Mouse (Mus musculus) heart, postnatal 25 days (tissue): Measurements from ENCODE around the gene C1ql3. TPM values are rescaled to one million over a fixed set of nuclear protein-coding genes. Genes with fewer than 3 reads are reported as not detected.

ENCODE experiments used
- DNase-seq: peaks from one replicate; pipeline ENCODE4 v3.0.0; 2022; ENCODE audit warnings: low spot score
- intact Hi-C: fragments of 180-260 bp; cut with DNase I; formaldehyde crosslinking; loops from one replicate; pipeline ENCODE4 v1.15.1; 2025
- total RNA-seq, 2 experiments: library from RNA; stranded (reverse); gene quantifications; 2 replicates each; pipeline ENCODE4 v1.2.3; 2021

Gene C1ql3
- total RNA-seq, result under 1 TPM in 1 of 2 experiments, not detected in 1; 0.11 TPM

GRCm38 (mm10) chr2:13011472-13011871 lies at the start of gene C1ql3:
TSS of gene C1ql3 (minus strand) at chr2:13011806.
- no peak for DNase-seq
- intact Hi-C loops, result no loop called here

DNA sequence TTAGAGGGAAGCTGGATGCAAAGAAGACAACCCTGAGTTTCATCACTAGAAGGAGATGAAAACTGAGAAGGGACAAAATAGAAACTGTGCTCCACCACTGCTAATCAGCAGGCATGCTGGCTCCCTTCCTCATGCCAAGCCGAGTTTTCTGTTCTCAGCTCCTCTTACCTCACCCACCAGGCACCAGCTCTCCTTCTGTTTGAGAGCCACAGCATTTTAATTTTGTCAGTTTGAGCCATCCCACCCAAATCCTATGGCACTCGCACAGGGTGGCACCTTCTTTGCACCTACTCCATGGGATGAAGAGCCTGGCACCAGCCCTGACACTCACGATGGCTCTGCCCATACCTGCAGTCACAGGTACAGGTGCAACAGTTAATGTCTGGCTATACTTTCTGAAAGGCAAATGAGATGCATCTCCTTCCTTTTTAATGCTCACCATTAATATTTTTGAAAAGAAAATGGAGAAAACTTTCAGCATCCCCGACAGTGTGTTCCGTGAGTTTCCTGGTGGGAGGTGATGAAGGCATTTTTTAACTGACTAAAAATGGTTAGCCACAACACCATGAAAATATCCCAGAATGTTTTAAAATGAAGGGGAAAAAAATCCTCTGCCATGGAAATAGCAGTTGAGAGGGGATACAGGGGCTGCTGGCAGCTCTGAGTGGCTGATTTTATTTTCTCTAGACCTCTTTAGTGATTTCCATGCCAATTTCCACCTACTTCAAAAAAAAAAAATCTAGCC lies 49.0 kb upstream of the C1ql3 start:
- intact Hi-C loops, result no loop called here

DNA sequence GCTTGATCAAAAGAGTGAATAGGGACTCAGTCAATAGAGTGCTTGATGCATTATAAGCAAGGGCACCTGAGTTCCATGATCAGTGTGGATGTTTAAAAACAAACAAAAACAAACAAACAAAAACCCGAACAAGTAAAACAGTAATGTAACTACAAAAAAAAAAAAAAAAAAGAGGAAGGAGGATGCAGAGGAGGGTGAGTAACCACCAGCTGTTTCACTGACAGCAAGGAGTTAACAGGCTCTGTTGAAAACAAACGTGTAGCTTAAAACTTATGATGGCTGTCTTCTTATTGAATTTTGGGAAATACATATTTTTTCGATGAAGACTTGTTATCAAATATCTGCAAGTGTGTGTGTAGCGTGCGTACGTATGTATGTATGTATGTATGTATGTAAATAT lies 37.0 kb upstream of the C1ql3 start:
- no peak for DNase-seq
- intact Hi-C loops, result no loop called here

More for the DNA sequence above, 49.0 kb upstream of the C1ql3 start:
- DNase-seq, result no peak

DNA sequence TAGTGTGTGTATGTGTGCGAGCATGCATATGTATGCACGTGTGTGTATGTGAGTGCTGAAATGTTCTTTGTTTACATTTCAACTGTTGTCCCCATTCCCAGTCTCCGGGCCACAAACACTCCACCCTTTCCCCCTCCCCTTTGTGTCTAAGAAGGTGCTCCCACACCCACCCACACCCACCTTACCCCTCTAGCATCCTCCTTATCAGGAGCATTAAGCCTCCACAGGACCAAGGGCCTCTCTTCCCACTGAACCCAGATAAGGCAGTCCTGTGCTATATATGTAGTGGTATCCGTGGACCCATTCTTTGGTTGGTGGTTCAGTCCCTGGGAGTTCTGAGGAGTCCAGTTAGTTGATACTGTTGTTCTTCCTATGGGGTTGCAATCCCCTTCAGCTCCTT lies 32.9 kb upstream of the C1ql3 start:
- intact Hi-C loops, result no loop called here
- DNase-seq, result no peak

DNA sequence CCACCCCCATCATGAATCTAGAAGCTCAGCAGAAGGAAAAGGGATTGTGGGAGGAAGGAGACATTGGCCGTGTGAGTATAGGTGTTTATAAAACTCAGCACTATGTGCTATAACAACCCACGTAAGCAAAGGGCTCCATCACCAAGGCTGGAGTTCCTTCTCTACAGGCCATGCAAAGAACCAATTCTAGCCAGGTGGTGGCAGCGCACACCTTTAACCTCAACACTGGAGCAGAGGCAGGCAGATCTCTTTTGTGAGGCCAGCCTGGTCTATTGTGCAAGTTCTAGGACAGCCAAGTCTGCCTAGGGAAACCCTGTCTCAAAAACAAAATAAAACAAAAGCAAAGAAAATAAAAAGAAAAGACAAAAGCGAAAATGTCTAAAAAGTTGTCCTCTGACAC lies 28.2 kb upstream of the C1ql3 start:
- intact Hi-C loops, result no loop called here

DNA sequence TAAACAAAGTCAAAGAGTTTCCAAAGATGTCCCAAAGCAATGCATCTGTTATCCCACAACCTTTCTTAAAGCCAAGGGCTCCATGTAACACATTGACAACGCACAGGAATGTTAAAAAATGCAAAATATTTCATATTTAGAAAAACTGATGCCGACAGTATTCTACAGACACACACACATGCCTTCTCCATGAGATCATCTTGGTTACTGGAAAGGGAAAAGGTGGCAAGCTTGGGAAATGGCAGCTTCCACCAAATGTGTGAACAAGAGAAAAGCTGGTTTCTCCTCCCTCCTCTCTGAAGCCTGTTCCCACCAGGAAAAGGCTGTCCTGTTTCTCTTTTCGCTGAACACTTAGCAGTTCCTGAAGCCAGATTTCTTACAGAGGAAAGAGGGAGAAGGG lies 27.2 kb upstream of the C1ql3 start:
- DNase-seq, result no peak
- intact Hi-C loops, result no loop called here

More for the DNA sequence above, 28.2 kb upstream of the C1ql3 start:
- no peak for DNase-seq

DNA sequence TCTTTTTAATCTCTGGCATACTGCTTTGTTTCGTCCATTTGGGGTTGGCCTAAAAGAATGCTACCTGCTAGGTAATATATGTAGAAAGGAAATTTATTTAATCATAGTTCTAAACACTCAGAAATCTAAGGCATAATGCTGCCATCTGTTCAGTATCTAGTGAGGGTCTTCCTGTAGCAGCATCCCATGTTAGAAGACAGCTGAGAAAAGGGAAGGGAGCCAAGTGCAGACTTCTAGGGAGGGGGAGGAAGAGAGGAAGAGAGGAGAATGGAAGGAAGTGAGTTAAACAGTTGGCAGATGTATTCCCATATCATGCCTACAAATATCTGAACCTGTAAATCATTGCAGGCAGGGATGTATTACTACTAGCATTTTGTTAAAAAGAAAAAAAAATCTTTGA lies 7.3 kb upstream of the C1ql3 start:
- intact Hi-C loops, result no loop called here

DNA sequence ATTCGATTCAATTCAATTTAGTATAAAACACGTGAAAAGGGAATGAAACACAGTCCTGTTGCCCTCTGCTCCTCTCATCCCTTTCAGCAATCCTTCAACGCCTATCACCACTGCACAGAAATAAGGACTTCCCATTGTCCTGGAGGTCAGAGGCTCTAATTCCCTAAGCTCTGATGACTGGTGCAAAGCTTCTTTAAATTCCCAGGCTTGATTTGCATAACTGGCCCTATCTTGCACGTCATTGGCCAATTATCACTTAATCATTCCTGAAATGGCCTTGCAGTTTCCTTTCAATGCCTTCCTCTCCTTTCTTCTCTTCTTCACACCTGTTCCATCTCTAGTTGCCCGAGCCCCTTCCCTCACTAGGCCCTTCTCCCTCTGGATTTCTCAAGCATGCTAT lies 6.8 kb upstream of the C1ql3 start:
- intact Hi-C loops, result no loop called here

More for the DNA sequence above, 7.3 kb upstream of the C1ql3 start:
- no peak for DNase-seq

GRCm38 (mm10) chr2:13011973-13012372 lies 367 bp upstream of the C1ql3 start:
- intact Hi-C loops, result no loop called here
- DNase-seq, result no peak

More for the DNA sequence above, 6.8 kb upstream of the C1ql3 start:
- no peak for DNase-seq

DNA sequence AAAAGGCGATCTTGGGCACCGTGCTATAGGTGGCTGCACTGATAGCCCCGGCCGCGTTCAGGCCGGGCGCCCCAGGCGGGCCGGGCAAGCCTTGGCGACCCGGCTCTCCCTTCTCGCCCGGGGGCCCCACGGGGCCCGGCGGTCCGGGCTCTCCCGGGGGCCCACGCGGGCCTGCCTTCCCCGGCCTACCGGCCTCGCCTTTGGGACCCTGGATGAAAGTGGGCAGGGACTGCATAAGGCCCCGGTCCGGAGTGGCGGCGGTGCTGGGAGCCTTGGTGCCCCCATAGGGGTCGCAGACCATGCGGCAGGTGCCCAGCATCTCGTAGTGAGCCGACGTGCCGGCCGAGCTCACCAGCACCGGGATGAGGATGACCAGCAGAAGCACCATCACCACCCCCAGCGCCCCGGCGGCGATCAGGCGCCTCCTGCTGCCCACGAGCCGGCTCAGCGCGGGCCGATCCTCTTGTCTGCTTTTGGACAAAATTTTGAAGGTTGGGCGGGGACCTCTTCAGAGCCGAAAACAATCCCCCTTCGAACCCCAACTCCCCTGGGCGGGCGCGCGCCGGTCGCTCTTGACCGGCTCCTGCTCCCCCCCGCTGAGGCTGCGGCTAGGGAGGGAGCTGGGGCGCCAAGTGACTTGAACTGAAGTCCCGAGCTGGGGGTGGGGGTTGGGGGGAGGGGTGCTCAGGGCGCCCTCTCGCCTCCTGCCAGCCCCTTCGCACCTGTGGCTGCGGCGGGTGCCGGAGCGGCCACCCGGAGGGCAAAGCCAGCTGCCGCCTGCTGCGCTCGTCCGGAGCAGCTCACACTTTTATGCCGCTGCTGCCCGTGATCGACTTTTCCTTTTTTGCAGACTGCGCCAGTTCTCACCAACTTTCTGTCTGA lies 905 bp downstream of the C1ql3 start:
- peak; percentile 5 for DNase-seq
- intact Hi-C loops, result no loop called here

DNA sequence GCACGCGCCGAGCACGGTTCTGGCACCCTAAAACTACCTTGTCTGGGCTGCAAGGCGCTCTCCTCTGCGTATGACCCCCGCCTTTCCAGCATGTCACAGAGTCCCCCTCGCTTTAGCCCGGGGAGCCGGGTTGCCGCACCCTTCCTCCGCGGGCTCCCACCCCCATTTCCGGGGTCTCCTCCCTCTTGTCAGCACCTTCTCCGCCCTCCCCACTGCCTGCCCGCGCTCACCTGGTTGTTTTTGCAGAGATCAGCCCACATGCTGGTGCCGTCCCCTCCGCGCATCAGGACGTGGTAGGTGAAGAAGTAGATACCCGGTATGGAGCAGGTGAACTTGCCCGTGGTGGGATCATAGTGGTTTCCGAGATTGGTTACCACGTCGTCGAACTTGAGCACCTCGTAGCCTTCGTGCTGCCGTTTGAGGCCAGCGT lies 1.6 kb downstream of the C1ql3 start:
- intact Hi-C loops, result no loop called here
- no peak for DNase-seq

DNA sequence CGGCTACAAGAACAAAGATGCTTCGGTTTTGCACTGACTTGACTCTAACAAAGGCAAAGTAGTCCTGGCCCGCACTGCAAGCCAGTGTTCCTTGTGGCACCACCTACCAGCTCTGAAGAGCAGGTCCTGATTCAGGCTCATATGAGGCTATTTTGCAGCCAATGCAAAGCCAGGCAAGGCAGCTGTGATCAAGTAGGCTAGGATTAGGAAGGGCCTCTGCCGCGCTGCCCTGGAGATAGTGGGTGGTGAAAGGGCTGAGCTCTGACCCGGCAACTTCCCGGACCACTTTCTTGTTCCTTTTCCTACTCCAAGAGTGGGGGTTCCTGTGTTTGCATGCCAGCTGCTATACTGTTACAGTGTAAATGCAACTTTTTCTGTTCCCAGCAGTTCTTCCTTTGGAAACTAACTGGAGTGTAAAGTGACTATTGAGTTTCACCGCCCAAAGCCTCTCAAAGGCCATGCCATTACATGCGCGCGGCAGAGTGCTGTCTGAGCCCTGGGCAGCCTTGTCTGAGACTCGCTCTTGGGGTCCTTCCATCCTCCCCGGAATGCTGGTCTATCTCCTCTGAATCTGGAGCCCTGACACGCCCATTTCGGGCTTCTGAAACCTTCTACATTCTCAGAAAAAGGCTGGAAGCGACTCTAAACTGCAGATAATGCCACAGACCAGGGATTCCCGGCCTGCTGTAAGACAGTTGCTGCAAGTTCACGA lies 2.2 kb downstream of the C1ql3 start:
- intact Hi-C loops, result loop anchor here (10.0 kb wide), 1 partner anchor 305 kb away; no protein-coding TSS in a partner anchor
- DNase-seq, result no peak

DNA sequence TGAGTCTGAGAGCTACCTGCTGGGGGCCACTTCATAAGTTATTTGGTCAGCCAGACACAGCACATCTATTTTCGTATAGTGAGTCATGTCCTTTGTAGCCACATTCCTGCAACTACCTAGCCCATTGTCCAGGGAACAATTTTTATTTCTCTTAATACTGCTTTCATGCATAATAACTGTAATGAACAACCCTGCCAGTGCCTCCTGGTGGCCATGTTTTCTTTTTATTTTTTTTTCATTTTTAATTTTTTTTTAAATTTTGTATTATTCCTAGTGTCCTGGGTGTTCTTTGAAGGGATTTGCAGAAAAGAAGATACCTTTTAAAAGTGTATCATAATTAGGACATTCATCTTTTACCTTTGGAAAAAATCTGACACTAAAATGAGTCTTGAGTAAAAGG lies 3.2 kb downstream of the C1ql3 start:
- DNase-seq, result no peak
- intact Hi-C loops, result loop anchor here (10.0 kb wide), 1 partner anchor 304 kb away; no protein-coding TSS in a partner anchor

DNA sequence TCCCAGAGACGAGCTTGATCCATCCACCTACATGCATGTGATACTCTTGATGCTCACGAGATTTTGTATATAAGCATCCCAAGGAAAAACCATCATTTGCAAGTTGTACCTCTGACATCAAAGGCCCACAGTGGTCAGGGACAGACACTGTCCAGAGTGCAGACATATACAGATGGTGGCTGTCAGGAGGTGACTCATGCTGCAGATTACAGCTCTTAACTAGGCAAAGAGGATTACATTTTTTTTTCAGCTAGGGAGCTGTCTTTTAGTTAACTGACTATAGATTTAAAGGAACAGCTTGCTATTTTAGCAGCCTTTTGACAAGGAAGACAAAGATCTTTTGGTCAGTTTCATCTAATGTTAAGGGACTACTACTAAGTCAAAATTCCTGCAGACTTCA lies 11.6 kb downstream of the C1ql3 start:
- no peak for DNase-seq
- intact Hi-C loops, result loop anchor here (10.0 kb wide), 1 partner anchor 295 kb away; no protein-coding TSS in a partner anchor

DNA sequence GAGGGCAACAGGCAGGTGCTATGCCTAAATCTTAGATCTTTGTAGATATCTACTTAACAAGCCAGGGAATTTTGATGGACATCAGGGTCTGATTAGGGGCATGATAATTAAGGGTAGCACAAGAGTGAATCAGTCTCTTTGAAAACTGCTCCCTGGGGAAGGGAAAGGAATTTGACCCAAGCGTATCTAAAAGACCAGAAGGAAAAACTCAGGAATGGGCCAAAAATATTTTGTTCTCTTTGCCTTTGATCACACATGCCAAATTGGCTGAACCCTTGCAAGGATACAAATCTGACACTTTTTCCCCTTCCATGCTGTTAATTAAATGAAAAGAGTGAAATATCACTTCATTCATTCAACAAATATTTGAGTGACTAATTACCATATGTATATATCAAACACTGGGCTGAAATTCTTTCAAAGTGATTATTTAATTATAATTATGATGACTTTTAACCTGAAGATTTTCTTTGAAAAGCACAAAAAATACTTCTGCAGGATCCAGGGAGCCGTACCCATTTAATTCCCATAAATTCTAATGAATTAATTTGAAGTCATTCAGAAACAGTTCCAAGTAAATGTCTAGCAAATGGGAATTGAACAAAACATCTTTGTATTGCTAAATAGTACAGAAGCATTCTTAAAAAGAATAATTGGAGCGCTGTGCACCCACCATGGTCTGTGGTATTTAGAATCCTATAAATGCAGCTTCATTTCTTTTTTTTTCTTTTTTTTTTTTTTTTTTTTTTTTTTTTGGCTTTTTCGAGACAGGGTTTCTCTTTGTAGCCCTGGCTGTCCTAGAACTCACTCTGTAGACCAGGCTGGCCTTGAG lies 26.5 kb downstream of the C1ql3 start:
- DNase-seq, result no peak
- intact Hi-C loops, result no loop called here

DNA sequence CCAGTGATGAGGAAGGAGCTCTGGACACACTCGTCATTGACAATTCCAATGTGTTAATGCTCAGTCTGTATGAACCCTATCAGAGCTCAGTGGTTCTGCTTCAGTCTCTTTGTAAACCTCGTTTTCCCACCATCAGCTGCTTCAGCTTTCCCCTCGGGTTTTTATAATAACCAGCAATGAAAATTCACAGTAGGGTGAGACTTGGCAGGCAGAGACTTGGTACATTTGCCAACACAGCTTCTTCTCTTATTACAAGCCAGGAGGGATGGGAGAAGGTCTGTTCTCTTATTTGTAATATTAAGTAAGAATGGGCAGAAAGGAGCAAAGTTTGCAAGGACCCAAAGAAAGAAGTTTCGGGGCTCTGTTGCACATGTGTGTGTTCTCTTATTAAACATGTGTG lies 32.8 kb downstream of the C1ql3 start:
- DNase-seq, result no peak
- intact Hi-C loops, result no loop called here

GRCm38 (mm10) chr2:12977367-12977766 lies 34.2 kb downstream of the C1ql3 start:
- DNase-seq, result no peak
- intact Hi-C loops, result no loop called here

DNA sequence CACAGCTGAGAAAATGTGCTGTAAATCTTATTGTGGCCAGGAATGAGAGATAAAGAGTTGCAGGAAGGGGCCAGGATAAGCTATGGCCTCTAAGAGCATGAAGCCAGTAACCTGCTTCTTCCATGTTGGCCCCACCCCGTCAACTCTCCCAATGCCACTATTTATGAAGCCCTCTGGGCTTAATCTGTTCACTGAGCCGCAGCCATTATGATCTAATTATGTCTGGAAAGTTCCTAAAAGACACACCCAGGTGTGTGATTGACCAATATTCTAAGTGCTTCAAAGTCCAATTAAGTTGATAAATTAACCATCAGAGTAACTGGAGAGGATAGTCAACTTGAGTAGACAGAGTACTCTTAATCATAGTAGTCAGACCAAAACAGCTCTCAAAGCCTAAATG lies 37.9 kb downstream of the C1ql3 start:
- intact Hi-C loops, result no loop called here
- no peak for DNase-seq

DNA sequence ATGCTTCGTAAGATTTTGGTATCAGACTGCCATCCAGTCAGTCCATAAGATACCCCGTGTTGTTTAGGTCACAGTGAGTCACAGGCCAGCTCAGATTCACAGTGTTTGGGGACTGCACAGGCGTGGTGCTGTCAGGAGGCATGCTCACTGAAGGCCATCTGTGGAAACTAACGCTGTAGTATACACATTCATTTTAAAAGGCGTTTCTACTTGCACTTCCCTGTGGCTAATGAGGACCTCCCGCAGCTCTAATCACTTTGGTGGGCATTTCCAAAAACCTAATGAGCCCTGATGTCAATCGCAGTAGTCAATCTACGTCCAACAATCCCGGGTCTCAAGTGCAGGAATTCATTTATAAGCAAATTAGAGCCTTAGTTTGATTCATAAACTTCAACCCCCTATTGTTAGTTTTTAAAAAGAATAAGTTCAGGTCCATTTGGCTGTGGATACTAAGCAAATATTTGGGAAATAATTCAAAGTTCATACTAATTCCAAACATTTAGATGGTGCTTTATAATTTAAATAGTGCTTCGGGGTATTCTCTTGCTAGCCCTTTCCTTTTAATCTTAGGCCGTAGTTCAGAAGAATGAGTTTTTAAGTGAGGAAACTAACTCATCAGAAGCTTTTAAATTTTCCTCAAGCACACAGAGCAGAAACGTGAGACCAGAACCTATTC lies 41.4 kb downstream of the C1ql3 start:
- intact Hi-C loops, result no loop called here
- DNase-seq, result no peak
